Mouse (Mus musculus) ES-E14 (cell line): Measurements from ENCODE around the gene Ms4a4a.

Source experiments
- CHD2 ChIP-seq: IDR thresholded peaks from 2 replicates; pipeline ENCODE4 v1.6.1; 2014; ENCODE audit warnings: mild to moderate bottlenecking, low read depth, low read length, inconsistent platforms
- HCFC1 ChIP-seq: IDR thresholded peaks from 2 replicates; pipeline ENCODE4 v1.6.1; 2012; ENCODE audit warnings: low read length, inconsistent platforms, borderline replicate concordance; ENCODE audit not compliant: insufficient read depth
- MAFK ChIP-seq: IDR thresholded peaks from 2 replicates; pipeline ENCODE4 v1.6.1; 2014; ENCODE audit warnings: mild to moderate bottlenecking, low read depth, low read length, inconsistent platforms; ENCODE audit not compliant: insufficient read depth
- ZNF384 ChIP-seq: IDR thresholded peaks from 2 replicates; pipeline ENCODE4 v1.6.1; 2012; ENCODE audit warnings: low read depth, low read length, inconsistent platforms

DNA sequence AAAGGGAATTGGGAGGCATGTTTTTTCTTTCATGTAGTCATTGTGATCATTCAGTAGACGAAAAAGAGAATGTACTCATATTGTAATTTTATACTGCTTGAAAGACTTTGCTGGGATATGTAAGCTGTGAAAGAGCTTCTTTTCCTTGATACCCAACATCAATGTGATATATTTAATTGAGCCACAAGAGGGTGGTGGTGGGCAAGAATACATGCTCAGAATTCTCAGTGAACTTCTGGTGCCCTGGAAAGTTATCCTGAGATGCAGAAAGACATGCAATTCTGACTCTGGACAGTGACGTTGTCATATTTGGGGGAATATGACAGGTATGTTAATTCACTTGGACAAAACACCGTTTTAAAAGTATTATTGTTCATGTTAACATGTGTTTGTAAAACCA, 15.2 kb upstream of the Ms4a4a start:
- TF ChIP-seq ZNF384 = no peak
- no peak for TF ChIP-seq HCFC1
- TF ChIP-seq MAFK = no peak
- TF ChIP-seq CHD2 = no peak
